Mouse (Mus musculus) heart, postnatal 0 days (tissue): ENCODE results near the gene Tanc1. TPM values are rescaled to one million over a fixed set of nuclear protein-coding genes. Genes with fewer than 3 reads are reported as not detected.

Experiments used
- ATAC-seq: fragments of 200-750 bp; cut with Nextera tagmentation; 2 replicates; pipeline ENCODE4 v1.8.0; 2017; ENCODE audit warnings: low read depth, moderate number of reproducible peaks, moderate library complexity; ENCODE audit not compliant: insufficient read depth
- DNase-seq: peaks from one replicate; pipeline ENCODE4 v3.0.0-alpha.2; 2016; ENCODE audit warnings: low spot score
- H3K27ac ChIP-seq: fragments of 300-500 bp; sonication (generic); 2 replicates; pipeline ENCODE4 v1.5.1; 2014; ENCODE audit warnings: low read depth, mild to moderate bottlenecking
- H3K27me3 ChIP-seq: fragments of 300-500 bp; sonication (generic); 2 replicates; pipeline ENCODE4 v1.6.1; 2014; ENCODE audit warnings: low read length, mixed read lengths; ENCODE audit not compliant: control insufficient read depth, insufficient read depth
- H3K36me3 ChIP-seq: fragments of 300-500 bp; sonication (generic); replicated peaks from 2 replicates; pipeline ENCODE4 v1.6.1; 2014; ENCODE audit warnings: low read length, mixed read lengths; ENCODE audit not compliant: control insufficient read depth, insufficient read depth
- H3K4me1 ChIP-seq: fragments of 300-500 bp; sonication (generic); 2 replicates; pipeline ENCODE4 v1.6.1; 2014; ENCODE audit warnings: antibody characterized with exemption; ENCODE audit not compliant: control insufficient read depth, insufficient read depth
- H3K4me2 ChIP-seq: fragments of 300-500 bp; sonication (generic); 2 replicates; pipeline ENCODE4 v1.6.1; 2014; ENCODE audit warnings: low read depth, mild to moderate bottlenecking, low read length, moderate library complexity
- H3K4me3 ChIP-seq: fragments of 300-500 bp; sonication (generic); 2 replicates; pipeline ENCODE4 v1.5.1; 2014; ENCODE audit warnings: low read depth, low read length
- H3K9ac ChIP-seq: fragments of 300-500 bp; sonication (generic); replicated peaks from 2 replicates; pipeline ENCODE4 v1.6.1; 2014; ENCODE audit warnings: low read depth, low read length, mixed read lengths
- H3K9me3 ChIP-seq: fragments of 300-500 bp; sonication (generic); replicated peaks from 2 replicates; pipeline ENCODE4 v1.6.1; 2016; ENCODE audit warnings: low read length; ENCODE audit not compliant: control insufficient read depth
- CTCF ChIP-seq: IDR thresholded peaks from 2 replicates; pipeline ENCODE4 v1.5.1; 2016; ENCODE audit warnings: antibody characterized with exemption, control low read depth, low read depth
- EP300 ChIP-seq: IDR thresholded peaks from 2 replicates; pipeline ENCODE4 v1.6.1; 2016; ENCODE audit warnings: antibody characterized with exemption, low read depth
- WGBS: fragments of 180-500 bp; shearing (Covaris S2); extraction: QIAGEN DNeasy Blood & Tissue Kit; methylation state at CpG from one replicate; pipeline ENCODE4 v1.1.7; 2014; 5-methylcytosine and 5-hydroxymethylcytosine counted together
- polyA plus RNA-seq: library from polyadenylated mRNA; unstranded; fragments of >200 nt; fragmentation: Nextera tagmentation; extraction: Ambion mirVana; gene quantifications from 2 replicates; pipeline ENCODE4 v1.2.1, GENCODE M21; 2015
- total RNA-seq: library from RNA; depleted of rRNA; stranded (reverse); fragments of >200 nt; gene quantifications from 2 replicates; pipeline ENCODE4 v1.2.3, GENCODE M21; 2014; ENCODE audit warnings: low replicate concordance

The Tanc1 gene
- total and polyA plus RNA-seq, 2 experiments from 2014 or later = 12.3 to 21.9 TPM

- no peak overlapping the region for H3K4me3 ChIP-seq
- H3K27ac ChIP-seq = peak overlapping the region; percentile 95
- peak overlapping the region; percentile 48; the same call in 1 of the 2 replicates for H3K4me2 ChIP-seq
- peaks cover 69% of the 10 kb centered on the region for H3K4me1 ChIP-seq
- no peaks in the 10 kb centered on the region for H3K27me3 ChIP-seq
- WGBS = 18% methylated on average over 9 of the region's 9 CpGs
- ATAC-seq = peak; percentile 49
- H3K9ac ChIP-seq = peak overlapping the region; percentile 27
- no peaks in the 10 kb centered on the region for H3K9me3 ChIP-seq
- no peak for TF ChIP-seq EP300
- peak; percentile 67 for TF ChIP-seq CTCF
- H3K36me3 ChIP-seq = peaks cover 8% of the 10 kb centered on the region
- DNase-seq = peak; percentile 76
Measured at GRCm38 (mm10) chr2:59830151-59830550, 218.3 kb downstream of the Tanc1 start.

DNA sequence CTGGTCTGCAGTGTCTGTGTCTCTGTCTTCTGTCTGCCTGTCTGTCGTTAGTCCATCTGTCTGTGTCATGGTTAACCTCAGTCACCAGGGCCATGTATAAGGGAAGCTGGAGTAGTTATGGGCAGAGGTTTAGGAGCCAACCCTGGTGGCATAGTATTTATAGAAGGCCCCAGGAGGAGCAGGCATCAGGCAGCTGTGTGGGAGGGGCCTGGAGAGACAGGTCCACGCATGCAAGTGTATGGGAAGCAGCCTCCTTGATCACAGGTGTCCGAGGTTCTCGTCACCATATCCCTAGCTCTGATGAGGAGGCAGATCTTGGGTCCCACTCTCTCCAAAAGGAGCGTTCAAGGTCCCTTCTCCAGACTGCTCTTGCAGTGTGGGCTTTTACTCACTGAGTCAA lies 219.1 kb downstream of the Tanc1 start:
- Histone ChIP-seq H3K4me3 (no peak overlapping the region), H3K36me3 (peaks cover 16% of the 10 kb centered on the region), H3K27ac (peak overlapping the region; percentile 95), H3K4me1 (peaks cover 63% of the 10 kb centered on the region), H3K9ac (no peak overlapping the region), H3K9me3 (no peaks in the 10 kb centered on the region), H3K4me2 (no peak overlapping the region), H3K27me3 (no peaks in the 10 kb centered on the region)
- DNase-seq (no peak), ATAC-seq (no peak)
- WGBS = 57% methylated on average over 5 of the region's 5 CpGs
- TF ChIP-seq CTCF = no peak
- TF ChIP-seq EP300 = no peak

DNA sequence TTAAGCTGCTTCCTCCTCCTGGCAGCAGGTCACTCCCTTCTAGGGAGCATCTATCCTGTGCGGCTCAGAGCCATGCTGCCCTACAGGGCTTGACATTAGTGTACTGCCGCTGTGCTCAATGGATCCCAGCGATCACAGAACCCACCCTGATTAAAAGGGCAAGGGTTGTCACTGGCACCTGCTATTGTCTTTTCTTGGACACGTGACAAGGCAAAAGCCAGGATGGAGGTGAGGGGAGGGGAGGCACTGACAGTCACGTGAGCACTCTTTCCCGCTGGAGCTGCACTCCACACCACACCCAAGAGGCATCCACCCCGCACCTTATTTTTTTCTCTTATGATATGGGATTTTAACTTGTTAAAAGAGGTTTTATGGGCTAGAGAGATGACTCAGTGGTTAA lies 220.0 kb downstream of the Tanc1 start:
- ATAC-seq (no peak), DNase-seq (no peak)
- no peak overlapping the region for H3K4me2 ChIP-seq
- no peak overlapping the region for H3K27ac ChIP-seq
- H3K36me3 ChIP-seq = peaks cover 24% of the 10 kb centered on the region
- H3K4me1 ChIP-seq = peaks cover 58% of the 10 kb centered on the region
- WGBS = 65% methylated on average over 7 of the region's 7 CpGs
- no peaks in the 10 kb centered on the region for H3K27me3 ChIP-seq
- H3K9ac ChIP-seq = no peak overlapping the region
- H3K4me3 ChIP-seq = no peak overlapping the region
- H3K9me3 ChIP-seq = no peaks in the 10 kb centered on the region
- TF ChIP-seq CTCF (no peak), EP300 (no peak)

DNA sequence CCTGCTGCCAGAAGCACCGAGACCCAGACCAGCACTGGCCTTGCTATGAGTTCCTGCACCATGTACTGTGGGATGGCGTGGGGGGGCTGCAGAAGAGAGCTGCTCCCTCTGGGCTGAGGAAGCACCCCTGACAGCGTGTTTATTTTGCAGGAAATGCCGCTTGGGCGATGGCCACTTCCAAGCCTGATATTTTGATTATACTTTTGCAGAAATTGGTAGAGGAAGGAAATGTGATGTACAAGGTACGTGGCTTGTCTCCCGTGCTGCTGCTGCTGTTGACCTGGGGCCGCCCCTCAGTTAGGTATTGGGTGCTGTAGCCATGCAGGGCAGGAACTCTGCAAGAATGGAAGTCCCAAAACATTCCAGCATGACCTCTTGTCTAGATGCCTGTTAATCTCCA lies 227.0 kb downstream of the Tanc1 start:
- H3K4me1 ChIP-seq = peaks cover 7% of the 10 kb centered on the region; the same call in 1 of the 2 replicates
- H3K36me3 ChIP-seq = peaks cover 63% of the 10 kb centered on the region
- H3K27ac ChIP-seq = peak overlapping the region; percentile 58; the same call in 1 of the 2 replicates
- H3K27me3 ChIP-seq = no peaks in the 10 kb centered on the region
- no peak overlapping the region for H3K4me3 ChIP-seq
- no peak for DNase-seq
- TF ChIP-seq CTCF (no peak), EP300 (peak; percentile 75; the same call in 1 of the 2 replicates)
- no peak for ATAC-seq
- no peak overlapping the region for H3K4me2 ChIP-seq
- H3K9ac ChIP-seq = no peak overlapping the region
- no peaks in the 10 kb centered on the region for H3K9me3 ChIP-seq
- 67% methylated on average over 8 of the region's 8 CpGs for WGBS

GRCm38 (mm10) chr2:59839755-59840154 lies 227.9 kb downstream of the Tanc1 start:
- Histone ChIP-seq H3K36me3 (peaks cover 59% of the 10 kb centered on the region), H3K9ac (no peak overlapping the region), H3K27me3 (no peaks in the 10 kb centered on the region), H3K4me2 (no peak overlapping the region), H3K4me1 (no peaks in the 10 kb centered on the region), H3K27ac (no peak overlapping the region), H3K9me3 (no peaks in the 10 kb centered on the region), H3K4me3 (no peak overlapping the region)
- TF ChIP-seq CTCF (no peak), EP300 (no peak)
- DNase-seq (no peak), ATAC-seq (no peak)
- 85% methylated on average over 2 of the region's 2 CpGs for WGBS

DNA sequence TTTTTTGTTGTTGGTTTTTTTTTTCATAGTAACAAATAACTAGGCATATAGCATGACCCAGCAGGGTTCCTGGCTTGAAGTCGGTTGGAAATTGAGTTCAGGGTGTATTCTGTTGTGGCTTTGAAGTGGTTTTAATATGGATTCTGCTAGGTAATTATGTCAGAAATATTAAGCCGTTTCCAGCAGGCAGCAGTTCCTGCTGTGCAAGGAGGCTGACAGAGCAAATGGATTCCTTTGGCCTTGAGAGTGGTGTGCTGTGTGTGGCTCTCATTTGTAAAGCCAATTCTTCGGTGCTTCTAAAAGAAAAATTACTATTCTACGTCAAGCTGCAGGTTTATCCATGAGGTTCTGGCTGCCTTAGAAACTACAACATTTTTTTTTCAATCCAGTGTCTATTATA lies 228.3 kb downstream of the Tanc1 start:
- Histone ChIP-seq H3K4me1 (no peaks in the 10 kb centered on the region), H3K9me3 (no peaks in the 10 kb centered on the region), H3K36me3 (peaks cover 55% of the 10 kb centered on the region), H3K27ac (no peak overlapping the region), H3K9ac (no peak overlapping the region), H3K4me2 (no peak overlapping the region), H3K27me3 (no peaks in the 10 kb centered on the region), H3K4me3 (no peak overlapping the region)
- DNase-seq = no peak
- WGBS = 85% methylated on average over 4 of the region's 4 CpGs
- TF ChIP-seq CTCF (no peak), EP300 (no peak)
- no peak for ATAC-seq
